In the genomic region with DNA sequence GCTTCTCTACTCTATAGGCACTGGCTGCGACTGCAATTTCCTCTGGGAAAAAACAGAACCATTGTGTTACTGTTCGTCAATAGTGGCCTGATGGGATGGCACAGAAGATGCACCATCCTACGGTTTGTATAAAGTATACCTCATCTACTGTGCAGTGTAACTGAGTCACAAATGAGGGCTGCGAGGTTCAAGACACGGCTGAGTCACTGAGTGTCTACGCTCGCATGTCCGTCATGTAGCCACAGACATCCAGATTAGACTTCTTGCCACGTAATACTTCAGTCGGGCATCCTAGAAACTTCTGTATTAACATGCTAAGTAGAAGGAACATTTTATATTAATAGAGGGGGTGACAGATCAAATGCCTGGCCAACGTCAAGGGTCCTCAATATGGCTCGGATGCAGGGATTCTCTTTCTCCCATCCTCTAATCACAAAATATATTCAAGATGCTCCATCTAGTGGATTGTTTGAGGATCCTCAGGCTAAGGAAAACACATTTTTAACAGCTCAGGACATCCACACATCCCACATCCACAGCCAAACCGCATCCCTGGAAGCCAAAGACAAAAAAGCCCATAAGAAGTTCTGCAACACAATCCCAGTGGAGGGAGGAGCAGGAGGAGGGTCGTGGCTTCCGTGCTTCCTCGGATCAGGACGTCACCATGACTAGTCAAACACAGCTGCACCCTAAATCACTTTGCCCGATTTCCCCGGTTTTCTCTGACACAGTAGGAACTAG, we compare ENCODE assay signal across 8 mouse cellular contexts. TPM values are rescaled to one million over a fixed set of nuclear protein-coding genes. Genes with fewer than 3 reads are reported as not detected.
DNase-seq lines count a peak whose midpoint lies in the region; ATAC-seq and TF ChIP-seq lines count a peak whose summit lies in the region.

No protein-coding gene starts in this region.

- 71% methylated on average over 19 of the region's 19 CpGs for WGBS in hindbrain, embryonic 13.5 days
- WGBS in hindbrain, embryonic 12.5 days = 73% methylated on average over 19 of the region's 19 CpGs
- 58% methylated on average over 19 of the region's 19 CpGs for WGBS in embryonic facial prominence, embryonic 14.5 days
- 70% methylated on average over 19 of the region's 19 CpGs for WGBS in midbrain, embryonic 12.5 days

- no peaks in the 10 kb centered on the region for H3K79me2 ChIP-seq in C2C12 (ENCODE audit: control insufficient read depth, insufficient read depth)

- H3K9me3 ChIP-seq in hindbrain, embryonic 13.5 days = no peaks in the 10 kb centered on the region
- no peaks in the 10 kb centered on the region for H3K9me3 ChIP-seq in hindbrain, embryonic 12.5 days (replicated peaks)
- no peaks in the 10 kb centered on the region for H3K9me3 ChIP-seq in embryonic facial prominence, embryonic 14.5 days (ENCODE audit: control insufficient read depth, low read length)
- H3K9me3 ChIP-seq in midbrain, embryonic 12.5 days = no peaks in the 10 kb centered on the region

- DNase-seq in embryonic facial prominence, embryonic 14.5 days (ENCODE audit: low spot score) = peak; percentile 75
- DNase-seq in adrenal gland, adult 8-10 months = no peak
- no peak for DNase-seq in adrenal gland, postnatal 10 days

- no peak overlapping the region for H3ac ChIP-seq in C2C12 (ENCODE audit: control insufficient read depth, insufficient read length, low read depth)

- peak; percentile 57; the same call in 1 of the 2 replicates for ATAC-seq in hindbrain, embryonic 13.5 days (ENCODE audit: low FRiP score)
- ATAC-seq in hindbrain, embryonic 12.5 days (ENCODE audit: low FRiP score) = no peak
- peak; percentile 55 for ATAC-seq in embryonic facial prominence, embryonic 14.5 days (ENCODE audit: low read depth)
- ATAC-seq in midbrain, embryonic 12.5 days (ENCODE audit: low FRiP score, low read depth) = 0 out of 2 replicates have a peak, but pooled peaks have one; percentile 27
- ATAC-seq in monocyte, adult 5-6 weeks (replicated peaks; ENCODE audit: insufficient number of reproducible peaks, low FRiP score, low TSS enrichment, poor library complexity, severe bottlenecking) = no peak

- peaks cover 3% of the 10 kb centered on the region for H3K4me1 ChIP-seq in hindbrain, embryonic 13.5 days (replicated peaks)
- H3K4me1 ChIP-seq in hindbrain, embryonic 12.5 days = peaks cover 2% of the 10 kb centered on the region; the same call in 1 of the 2 replicates
- H3K4me1 ChIP-seq in embryonic facial prominence, embryonic 14.5 days (ENCODE audit: control insufficient read depth, insufficient read depth, low read length) = peaks cover 8% of the 10 kb centered on the region; the same call in 1 of the 2 replicates
- H3K4me1 ChIP-seq in midbrain, embryonic 12.5 days = no peaks in the 10 kb centered on the region

- no peaks in the 10 kb centered on the region for H3K36me3 ChIP-seq in hindbrain, embryonic 13.5 days
- no peaks in the 10 kb centered on the region for H3K36me3 ChIP-seq in hindbrain, embryonic 12.5 days
- no peaks in the 10 kb centered on the region for H3K36me3 ChIP-seq in C2C12 (ENCODE audit: control insufficient read depth, insufficient read depth)
- no peaks in the 10 kb centered on the region for H3K36me3 ChIP-seq in embryonic facial prominence, embryonic 14.5 days (ENCODE audit: control insufficient read depth, insufficient read depth, low read length)
- H3K36me3 ChIP-seq in midbrain, embryonic 12.5 days = no peaks in the 10 kb centered on the region

- no peak overlapping the region for H3K27ac ChIP-seq in hindbrain, embryonic 13.5 days
- H3K27ac ChIP-seq in hindbrain, embryonic 12.5 days = no peak overlapping the region
- H3K27ac ChIP-seq in embryonic facial prominence, embryonic 14.5 days (replicated peaks; ENCODE audit: low read depth, low read length) = no peak overlapping the region
- H3K27ac ChIP-seq in midbrain, embryonic 12.5 days (replicated peaks) = no peak overlapping the region

- peaks cover 3% of the 10 kb centered on the region; the same call in 1 of the 2 replicates for H3K27me3 ChIP-seq in hindbrain, embryonic 13.5 days
- peaks cover 4% of the 10 kb centered on the region; the same call in 1 of the 2 replicates for H3K27me3 ChIP-seq in hindbrain, embryonic 12.5 days
- H3K27me3 ChIP-seq in C2C12 (ENCODE audit: control insufficient read depth, insufficient read depth, insufficient read length) = no peaks in the 10 kb centered on the region
- H3K27me3 ChIP-seq in embryonic facial prominence, embryonic 14.5 days (replicated peaks; ENCODE audit: control insufficient read depth, insufficient read depth, low read length) = no peaks in the 10 kb centered on the region
- 0 out of 2 replicates have a peak, but pooled peaks cover under 1% of the 10 kb centered on the region for H3K27me3 ChIP-seq in midbrain, embryonic 12.5 days

- no peaks in the 10 kb centered on the region for H3K79me3 ChIP-seq in C2C12 (ENCODE audit: low read depth)

- TF ChIP-seq CTCF in C2C12 (IDR thresholded peaks at IDR 0.05; ENCODE audit: control insufficient read depth, insufficient read depth, insufficient read length) = no peak

- H3K9ac ChIP-seq in hindbrain, embryonic 13.5 days = no peak overlapping the region
- H3K9ac ChIP-seq in hindbrain, embryonic 12.5 days = no peak overlapping the region
- no peak overlapping the region for H3K9ac ChIP-seq in embryonic facial prominence, embryonic 14.5 days (ENCODE audit: low read depth, low read length)
- no peak overlapping the region for H3K9ac ChIP-seq in midbrain, embryonic 12.5 days (replicated peaks)

- no peak overlapping the region for H3K4me3 ChIP-seq in hindbrain, embryonic 13.5 days
- no peak overlapping the region for H3K4me3 ChIP-seq in hindbrain, embryonic 12.5 days
- H3K4me3 ChIP-seq in C2C12 (ENCODE audit: insufficient read depth, poor library complexity, severe bottlenecking) = no peak overlapping the region
- no peak overlapping the region for H3K4me3 ChIP-seq in embryonic facial prominence, embryonic 14.5 days (ENCODE audit: low read depth, low read length)
- no peak overlapping the region for H3K4me3 ChIP-seq in midbrain, embryonic 12.5 days

- no peak overlapping the region for H3K4me2 ChIP-seq in hindbrain, embryonic 13.5 days
- H3K4me2 ChIP-seq in hindbrain, embryonic 12.5 days (replicated peaks) = no peak overlapping the region
- no peak overlapping the region for H3K4me2 ChIP-seq in embryonic facial prominence, embryonic 14.5 days (ENCODE audit: low read depth, low read length)
- no peak overlapping the region for H3K4me2 ChIP-seq in midbrain, embryonic 12.5 days (replicated peaks)

TF ChIP-seq in C2C12, 6 proteins besides CTCF, POLR2A, EP300 and RAD21:
- TF ChIP-seq MYOD1 (IDR thresholded peaks at IDR 0.05; ENCODE audit: control insufficient read depth, insufficient read length, low read depth) (peak; percentile 82), MYOG (IDR thresholded peaks at IDR 0.05; ENCODE audit: control insufficient read depth, extremely low read depth, insufficient read length) (no peak), USF1 (IDR thresholded peaks at IDR 0.05; ENCODE audit: low read depth) (no peak), CEBPB (IDR thresholded peaks at IDR 0.05; ENCODE audit: low read depth) (no peak), FOSL1 (IDR thresholded peaks at IDR 0.05; ENCODE audit: insufficient read depth, low read length, poor library complexity, severe bottlenecking) (peak; percentile 36), MAX (IDR thresholded peaks at IDR 0.05) (peak; percentile 13)

RNA-seq across cellular contexts. Expression of a gene that starts 44.8 kb away (rescaled TPM):
- 6.2 and 7.3 TPM in 2 replicates for polyA plus RNA-seq in hindbrain, embryonic 13.5 days (2015; fragmentation: Nextera tagmentation; extraction: Ambion mirVana)
- 6.2 and 7.1 TPM in 2 replicates for polyA plus RNA-seq in hindbrain, embryonic 12.5 days (2016; fragmentation: Nextera tagmentation; extraction: Ambion mirVana)
- 2.7 TPM for polyA plus RNA-seq in C2C12 (2012; fragmentation: generic; extraction: Trizol)
- polyA plus RNA-seq in embryonic facial prominence, embryonic 14.5 days (2014; fragmentation: Nextera tagmentation; extraction: Ambion mirVana) = 13.1 and 14.0 TPM in 2 replicates
- polyA plus RNA-seq in midbrain, embryonic 12.5 days (2016; fragmentation: Nextera tagmentation; extraction: Ambion mirVana) = 5.4 and 5.5 TPM in 2 replicates
- 1.7 to 7.5 TPM (median 3.1 TPM) in 3 replicates for total RNA-seq in monocyte, adult 5-6 weeks (2017)
- 10 to 100 TPM; 26.1 to 41.7 (median 33.0) TPM for total RNA-seq in adrenal gland, adult 8-10 months (2022)
- 10 to 100 TPM; 32.3 to 40.2 TPM for total RNA-seq in adrenal gland, postnatal 10 days (2021)

Comparison
In these comparisons a context has a peak if more than half of its experiments do, and no peak if none do; other contexts are left out.
1. ATAC-seq: peak in hindbrain, embryonic 13.5 days (single experiment), embryonic facial prominence, embryonic 14.5 days (single experiment) and midbrain, embryonic 12.5 days (single experiment); none in hindbrain, embryonic 12.5 days (single experiment) and monocyte, adult 5-6 weeks (single experiment).